Mouse (Mus musculus) spleen, adult 2 months (tissue): Measurements from ENCODE around the gene Mslnl. TPM values are rescaled to one million over a fixed set of nuclear protein-coding genes. Genes with fewer than 3 reads are reported as not detected.

ENCODE experiments used
- DNase-seq, 2 experiments: peaks; one replicate each; pipeline versions ENCODE4 v3.0.0 to v3.0.0-alpha.2; 2012 to 2021; ENCODE audit warnings: low spot score in 2 of 2, low read depth in 1 of 2
- H3K27ac ChIP-seq: fragments of 200-500 bp; 2 replicates; pipeline ENCODE4 v1.5.1; 2012; ENCODE audit warnings: low read length, inconsistent platforms; ENCODE audit not compliant: insufficient read depth
- H3K27me3 ChIP-seq: fragments of 200-500 bp; 2 replicates; pipeline ENCODE4 v1.6.1; 2012; ENCODE audit warnings: mild to moderate bottlenecking, moderate library complexity, low read length, inconsistent platforms; ENCODE audit not compliant: control insufficient read depth, insufficient read depth
- H3K36me3 ChIP-seq: fragments of 200-500 bp; 2 replicates; pipeline ENCODE4 v1.6.1; 2012; ENCODE audit warnings: mild to moderate bottlenecking, low read length, inconsistent platforms; ENCODE audit not compliant: control insufficient read depth, insufficient read depth
- H3K4me1 ChIP-seq: fragments of 200-500 bp; 2 replicates; pipeline ENCODE4 v1.6.1; 2011; ENCODE audit warnings: inconsistent platforms; ENCODE audit not compliant: control insufficient read depth, insufficient read depth, insufficient read length
- H3K4me3 ChIP-seq: fragments of 200-500 bp; 2 replicates; pipeline ENCODE4 v1.5.1; 2011; ENCODE audit warnings: mild to moderate bottlenecking, inconsistent platforms; ENCODE audit not compliant: insufficient read depth, insufficient read length; ENCODE audit errors: extremely low read depth
- CTCF ChIP-seq: fragments of 200-500 bp; IDR thresholded peaks from 2 replicates; pipeline ENCODE4 v1.5.1; 2011; ENCODE audit warnings: mild to moderate bottlenecking, inconsistent platforms; ENCODE audit not compliant: insufficient read depth, insufficient read length, insufficient replicate concordance; ENCODE audit errors: extremely low read depth
- POLR2A ChIP-seq: fragments of 200-500 bp; IDR thresholded peaks from 2 replicates; pipeline ENCODE4 v1.6.1; 2011; ENCODE audit warnings: low read depth, low read length, inconsistent platforms
- WGBS: fragments of 180-500 bp; shearing (Covaris S2); methylation state at CpG from one replicate; pipeline ENCODE4 v1.1.7; 2018; 5-methylcytosine and 5-hydroxymethylcytosine counted together
- polyA plus RNA-seq: library from polyadenylated mRNA; depleted of rRNA; stranded (reverse); fragments of >200 nt; gene quantifications from 2 replicates; pipeline ENCODE4 v1.2.3, GENCODE M21; 2012

Mslnl gene
- polyA plus RNA-seq, 1 experiment, result 0.09 TPM

DNA sequence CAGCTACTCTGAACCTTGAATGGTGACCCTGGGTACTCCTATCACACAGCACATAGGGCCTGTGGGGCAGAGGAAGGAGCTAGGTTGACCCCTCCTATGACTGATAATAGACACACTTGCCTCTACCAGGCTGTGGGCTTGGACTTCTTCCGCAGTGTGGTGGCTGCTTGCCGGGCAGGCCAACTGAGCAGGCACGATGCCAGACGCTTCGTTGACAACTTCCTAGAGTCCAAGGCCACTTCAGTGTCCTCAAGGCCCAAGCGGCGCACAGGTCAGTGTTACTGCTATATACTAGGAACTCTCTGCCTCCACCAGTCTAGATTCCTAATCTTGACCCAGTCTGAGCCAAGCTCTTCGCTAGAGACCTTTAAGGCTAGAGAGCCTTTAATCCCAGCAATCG is 8.0 kb downstream of the Mslnl start:
- 87% methylated on average over 9 of the region's 9 CpGs for WGBS
- H3K27me3 ChIP-seq, result no peaks in the 10 kb centered on the region

DNA sequence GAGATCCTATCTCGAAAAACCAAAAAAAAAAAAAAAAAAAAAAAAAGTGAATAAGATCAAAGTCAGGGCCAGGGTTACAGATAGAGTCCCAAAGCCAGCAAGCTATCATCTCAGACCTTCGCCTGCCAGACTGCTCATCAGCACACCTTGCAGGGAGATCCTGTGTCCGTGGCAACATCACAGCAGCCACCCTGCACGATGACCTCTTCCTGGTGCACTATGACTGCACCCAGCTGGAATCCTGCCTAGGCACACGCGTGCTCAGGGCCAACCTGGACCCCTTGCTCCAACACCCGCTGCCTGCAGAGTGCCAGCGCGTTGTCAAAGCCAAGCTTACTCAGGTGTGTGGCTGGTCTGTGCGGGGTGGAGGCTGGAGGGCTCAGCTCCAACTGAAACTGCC is 8.5 kb downstream of the Mslnl start:
- Histone ChIP-seq H3K4me1 (no peaks in the 10 kb centered on the region), H3K27me3 (no peaks in the 10 kb centered on the region), H3K36me3 (no peaks in the 10 kb centered on the region), H3K4me3 (no peak overlapping the region), H3K27ac (no peak overlapping the region)
- no peak for DNase-seq
- no peak for TF ChIP-seq CTCF
- no peak for TF ChIP-seq POLR2A
- 74% methylated on average over 10 of the region's 10 CpGs for WGBS

More for the DNA sequence above, 8.0 kb downstream of the Mslnl start:
- no peak for DNase-seq
- TF ChIP-seq CTCF, result no peak
- no peak for TF ChIP-seq POLR2A
- Histone ChIP-seq H3K36me3 (no peaks in the 10 kb centered on the region), H3K27ac (no peak overlapping the region), H3K4me1 (no peaks in the 10 kb centered on the region), H3K4me3 (no peak overlapping the region)

DNA sequence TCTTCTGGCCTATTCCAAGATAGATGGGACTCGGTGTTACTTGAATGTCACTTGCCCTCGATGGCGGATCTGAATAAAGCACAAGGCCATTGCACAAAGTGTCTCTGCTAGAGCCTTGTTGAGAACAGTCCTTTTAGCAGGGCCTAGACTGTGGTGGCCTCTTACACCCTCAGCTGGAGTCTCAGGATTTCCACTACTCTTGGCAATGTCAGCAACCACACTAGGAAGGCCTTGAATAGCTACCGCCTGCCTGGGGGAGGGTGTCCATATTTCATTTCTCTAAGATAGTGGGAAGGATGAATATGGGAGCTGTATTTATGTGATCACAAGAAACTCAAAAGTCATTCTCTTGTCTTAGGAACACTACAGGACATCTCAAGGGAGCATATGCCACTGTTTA is 12.4 kb downstream of the Mslnl start:
- WGBS, result 90% methylated on average over 4 of the region's 4 CpGs
- H3K36me3 ChIP-seq, result no peaks in the 10 kb centered on the region
- no peak overlapping the region for H3K27ac ChIP-seq
- no peak overlapping the region for H3K4me3 ChIP-seq
- H3K27me3 ChIP-seq, result no peaks in the 10 kb centered on the region
- TF ChIP-seq POLR2A, result no peak
- no peak for TF ChIP-seq CTCF
- no peak for DNase-seq
- H3K4me1 ChIP-seq, result no peaks in the 10 kb centered on the region

DNA sequence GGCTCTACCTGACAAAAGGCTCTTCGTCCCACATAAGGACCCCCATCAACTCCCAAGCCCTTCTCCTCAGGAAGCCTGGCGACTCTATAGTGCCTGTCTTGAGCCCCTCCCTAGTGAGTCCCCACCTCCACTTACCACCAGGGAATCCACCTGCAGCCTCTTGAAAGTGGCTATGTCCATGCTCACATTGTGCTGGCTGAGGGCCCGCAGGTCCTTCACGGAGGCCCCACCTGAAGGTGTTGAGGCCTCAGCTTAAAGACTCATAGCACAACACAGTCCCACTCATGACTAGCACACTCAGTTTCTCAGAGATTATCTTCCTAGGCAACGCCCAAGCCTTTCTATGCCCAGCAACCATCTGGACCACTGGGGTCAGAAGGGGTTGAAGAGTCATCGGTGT is 13.5 kb downstream of the Mslnl start:
- no peaks in the 10 kb centered on the region for H3K4me1 ChIP-seq
- H3K27me3 ChIP-seq, result no peaks in the 10 kb centered on the region
- no peaks in the 10 kb centered on the region for H3K36me3 ChIP-seq
- no peak overlapping the region for H3K27ac ChIP-seq
- no peak overlapping the region for H3K4me3 ChIP-seq
- WGBS, result 77% methylated on average over 6 of the region's 6 CpGs
- no peak for TF ChIP-seq POLR2A
- TF ChIP-seq CTCF, result no peak
- no peak for DNase-seq

DNA sequence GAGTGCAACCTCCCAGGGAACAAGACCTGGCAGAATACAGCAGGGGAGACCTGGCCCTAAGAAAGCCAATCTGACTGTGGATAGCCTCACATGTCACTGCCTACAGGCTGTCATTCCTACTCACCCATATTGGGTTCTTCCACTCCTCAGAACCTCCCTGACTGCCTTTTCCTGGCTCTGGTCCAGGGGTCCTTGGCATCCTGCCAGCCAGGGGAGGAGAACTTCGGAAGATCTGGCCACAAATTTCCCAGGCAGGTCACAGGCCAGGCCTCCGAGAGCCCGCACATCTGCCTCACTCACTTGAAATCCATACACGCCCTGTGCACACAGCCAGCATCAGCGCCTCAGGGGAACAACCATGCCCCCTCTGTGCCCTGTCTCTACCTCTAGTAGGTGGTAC is 15.6 kb downstream of the Mslnl start:
- Histone ChIP-seq H3K27me3 (no peaks in the 10 kb centered on the region), H3K27ac (no peak overlapping the region), H3K4me1 (no peaks in the 10 kb centered on the region), H3K4me3 (no peak overlapping the region), H3K36me3 (no peaks in the 10 kb centered on the region)
- no peak for TF ChIP-seq POLR2A
- TF ChIP-seq CTCF, result no peak
- WGBS, result 48% methylated on average over 5 of the region's 5 CpGs
- DNase-seq, result no peak

DNA sequence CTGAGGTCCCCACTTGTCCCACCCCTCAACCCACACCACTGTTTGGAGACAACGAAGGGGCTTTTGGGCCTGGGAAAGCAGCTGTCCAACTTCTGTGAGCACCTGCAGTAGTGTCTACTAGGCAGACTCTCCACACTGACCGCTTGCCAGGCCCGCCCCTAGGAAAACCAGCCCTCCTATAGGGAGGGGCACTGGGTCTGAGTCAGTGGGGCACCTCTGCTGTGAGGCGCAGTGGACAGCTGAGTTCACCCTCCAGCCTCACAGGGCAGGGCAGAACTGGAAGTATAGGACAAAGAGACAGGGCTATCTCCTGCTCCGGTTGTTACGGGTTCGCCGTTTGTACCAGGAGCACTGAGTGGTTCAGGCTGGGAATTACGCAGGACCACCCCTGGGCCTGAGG is 18.4 kb downstream of the Mslnl start, which contains the start of gene Msln:
Msln (minus strand) TSS at position 138 of the 400 bp plus-strand sequence.
- H3K4me1 ChIP-seq, result no peaks in the 10 kb centered on the region
- 87% methylated on average over 9 of the region's 9 CpGs for WGBS
- DNase-seq, result no peak
- H3K27ac ChIP-seq, result no peak within 1 kb of the TSS
- no peaks in the 10 kb centered on the region for H3K36me3 ChIP-seq
- no peak for TF ChIP-seq POLR2A
- TF ChIP-seq CTCF, result no peak
- no peak within 1 kb of the TSS for H3K4me3 ChIP-seq
- no peaks in the 10 kb centered on the region for H3K27me3 ChIP-seq

DNA sequence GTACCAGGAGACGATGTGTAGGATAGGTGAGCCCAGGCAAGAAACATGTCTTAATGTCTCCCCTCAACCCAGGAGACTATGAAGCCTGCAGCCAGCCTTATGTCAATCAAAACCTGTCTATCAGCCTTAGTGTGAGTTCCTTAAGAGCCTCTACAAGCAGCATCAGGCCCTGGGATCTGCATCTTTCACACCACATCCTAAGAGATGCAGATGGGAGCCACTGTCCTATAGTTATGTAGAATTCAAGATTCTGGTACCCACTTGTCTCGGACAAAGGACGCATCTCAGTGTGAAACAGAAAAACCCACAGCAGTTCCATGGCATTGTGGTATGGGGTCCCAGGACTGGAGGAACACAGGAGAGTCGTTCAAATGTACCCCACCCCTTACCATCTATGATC is 19.2 kb downstream of the Mslnl start:
- 86% methylated on average over 4 of the region's 4 CpGs for WGBS
- TF ChIP-seq POLR2A (no peak), CTCF (no peak)
- DNase-seq, result no peak
- no peaks in the 10 kb centered on the region for H3K27me3 ChIP-seq
- H3K4me3 ChIP-seq, result no peak overlapping the region
- no peaks in the 10 kb centered on the region for H3K36me3 ChIP-seq
- no peaks in the 10 kb centered on the region for H3K4me1 ChIP-seq
- no peak overlapping the region for H3K27ac ChIP-seq
